Mouse (Mus musculus) lung, embryonic 15.5 days (tissue): ENCODE results near the gene Trim47. TPM values are rescaled to one million over a fixed set of nuclear protein-coding genes. Genes with fewer than 3 reads are reported as not detected.
"Not testable (repeated sequence)": the region's sequence is repeated elsewhere in the genome, so short reads cannot be mapped to it uniquely, and the experiment has no call there.

Experiments used
- ATAC-seq: fragments of 200-750 bp; cut with Nextera tagmentation; 2 replicates; pipeline ENCODE4 v1.8.0; 2017; ENCODE audit warnings: moderate number of reproducible peaks, borderline replicate concordance; ENCODE audit not compliant: low FRiP score, low TSS enrichment; ENCODE audit errors: extremely low read depth
- H3K27ac ChIP-seq: fragments of 300-500 bp; sonication (generic); 2 replicates; pipeline ENCODE4 v1.5.1; 2015; ENCODE audit warnings: moderate library complexity, mild to moderate bottlenecking, inconsistent platforms
- H3K27me3 ChIP-seq: fragments of 300-500 bp; sonication (generic); 2 replicates; pipeline ENCODE4 v1.6.1; 2015; ENCODE audit warnings: inconsistent platforms
- H3K36me3 ChIP-seq: fragments of 300-500 bp; sonication (generic); 2 replicates; pipeline ENCODE4 v1.6.1; 2015; ENCODE audit warnings: inconsistent platforms
- H3K4me1 ChIP-seq: fragments of 300-500 bp; sonication (generic); 2 replicates; pipeline ENCODE4 v1.6.1; 2015; ENCODE audit warnings: inconsistent platforms
- H3K4me2 ChIP-seq: fragments of 300-500 bp; sonication (generic); 2 replicates; pipeline ENCODE4 v1.6.1; 2015; ENCODE audit warnings: inconsistent platforms, mild to moderate bottlenecking, moderate library complexity
- H3K4me3 ChIP-seq: fragments of 300-500 bp; sonication (generic); 2 replicates; pipeline ENCODE4 v1.5.1; 2015; ENCODE audit warnings: mild to moderate bottlenecking, inconsistent platforms
- H3K9ac ChIP-seq: fragments of 300-500 bp; sonication (generic); 2 replicates; pipeline ENCODE4 v1.6.1; 2015; ENCODE audit warnings: inconsistent platforms
- H3K9me3 ChIP-seq: fragments of 300-500 bp; sonication (generic); 2 replicates; pipeline ENCODE4 v1.6.1; 2016; ENCODE audit warnings: inconsistent platforms
- WGBS: fragments of 180-500 bp; shearing (Covaris S2); methylation state at CpG from one replicate; pipeline ENCODE4 v1.1.7; 2015; 5-methylcytosine and 5-hydroxymethylcytosine counted together
- polyA plus RNA-seq: library from polyadenylated mRNA; unstranded; fragments of >200 nt; fragmentation: Nextera tagmentation; extraction: Ambion mirVana; gene quantifications from 2 replicates; pipeline ENCODE4 v1.2.1, GENCODE M21; 2015

Gene Trim47
- polyA plus RNA-seq, 1 experiment from 2014 or later: 25.9 TPM

DNA sequence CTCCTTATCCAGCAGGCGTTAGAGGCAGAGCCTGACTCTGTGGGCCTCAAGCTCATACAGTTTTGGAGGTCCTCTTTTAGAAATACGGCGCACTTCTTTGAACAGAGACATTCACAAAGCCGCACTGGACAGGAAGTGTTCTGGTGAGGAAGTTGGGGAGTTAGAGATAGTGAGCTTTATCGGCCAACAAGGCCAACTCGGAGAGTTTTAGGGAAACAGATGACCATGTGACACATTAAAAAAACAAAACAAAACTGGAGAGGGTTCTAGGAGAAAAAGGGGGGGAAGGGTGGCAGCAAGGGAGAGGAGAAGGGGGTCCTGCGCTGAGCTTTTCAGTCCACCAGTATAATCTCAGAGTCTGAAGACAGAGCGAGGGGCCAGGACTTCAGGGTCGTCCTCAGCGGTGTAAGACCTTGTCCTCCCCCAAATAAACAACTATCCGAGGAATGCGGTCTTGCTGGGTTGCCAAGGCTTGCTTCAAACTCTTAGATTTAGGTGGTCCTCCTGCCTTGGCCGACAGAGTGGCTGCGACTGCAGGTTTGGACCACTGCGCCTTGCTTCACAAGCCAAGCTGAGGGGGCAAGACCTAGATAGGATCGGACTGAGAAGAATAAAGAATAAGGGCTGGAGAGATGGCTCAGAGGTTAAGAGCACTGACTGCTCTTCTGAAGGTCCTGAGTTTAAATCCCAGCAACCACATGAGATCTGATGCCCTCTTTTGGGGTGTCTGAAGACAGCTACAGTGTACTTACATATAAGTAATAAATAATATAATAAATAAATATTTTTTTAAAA lies 33.0 kb downstream of the Trim47 start:
- ATAC-seq: no peak
- H3K4me3 ChIP-seq: no peak overlapping the region
- 31% methylated on average over 16 of the region's 16 CpGs for WGBS
- H3K9ac ChIP-seq: no peak overlapping the region
- no peaks in the 10 kb centered on the region for H3K36me3 ChIP-seq
- no peaks in the 10 kb centered on the region for H3K9me3 ChIP-seq
- H3K27me3 ChIP-seq: no peaks in the 10 kb centered on the region
- no peak overlapping the region for H3K4me2 ChIP-seq
- peak overlapping the region; percentile 58; the same call in 1 of the 2 replicates for H3K27ac ChIP-seq
- peaks cover 12% of the 10 kb centered on the region for H3K4me1 ChIP-seq

GRCm38 (mm10) chr11:116092959-116093358 lies 34.1 kb downstream of the Trim47 start:
- ATAC-seq, H3K4me2 ChIP-seq, H3K9ac ChIP-seq, H3K4me3 ChIP-seq, H3K36me3 ChIP-seq, H3K9me3 ChIP-seq, H3K27me3 ChIP-seq, H3K27ac ChIP-seq, H3K4me1 ChIP-seq: not testable (repeated sequence)
- 92% methylated on average over 6 of the region's 6 CpGs for WGBS

- Histone ChIP-seq H3K27me3 (no peaks in the 10 kb centered on the region), H3K27ac (no peak overlapping the region), H3K36me3 (no peaks in the 10 kb centered on the region), H3K9ac (no peak overlapping the region), H3K4me2 (no peak overlapping the region), H3K4me3 (no peak overlapping the region), H3K9me3 (no peaks in the 10 kb centered on the region), H3K4me1 (peaks cover 15% of the 10 kb centered on the region)
- no peak for ATAC-seq
- 84% methylated on average over 6 of the region's 6 CpGs for WGBS
Observed at GRCm38 (mm10) chr11:116091591-116091990, 35.4 kb downstream of the Trim47 start.

- 83% methylated on average over 6 of the region's 6 CpGs for WGBS
- Histone ChIP-seq H3K36me3 (no peaks in the 10 kb centered on the region), H3K27ac (no peak overlapping the region), H3K9ac (no peak overlapping the region), H3K4me2 (no peak overlapping the region), H3K27me3 (no peaks in the 10 kb centered on the region), H3K4me3 (no peak overlapping the region), H3K4me1 (peaks cover 26% of the 10 kb centered on the region), H3K9me3 (no peaks in the 10 kb centered on the region)
- ATAC-seq: no peak
Observed at GRCm38 (mm10) chr11:116089545-116089944, 37.5 kb downstream of the Trim47 start.

GRCm38 (mm10) chr11:116088741-116089394 lies 38.1 kb downstream of the Trim47 start:
- Histone ChIP-seq H3K4me2 (no peak overlapping the region), H3K9me3 (no peaks in the 10 kb centered on the region), H3K27ac (no peak overlapping the region), H3K9ac (no peak overlapping the region), H3K4me3 (no peak overlapping the region), H3K4me1 (peaks cover 22% of the 10 kb centered on the region), H3K27me3 (no peaks in the 10 kb centered on the region), H3K36me3 (no peaks in the 10 kb centered on the region)
- no peak for ATAC-seq
- WGBS: 64% methylated on average over 11 of the region's 11 CpGs

- peaks cover 6% of the 10 kb centered on the region for H3K36me3 ChIP-seq
- H3K9me3 ChIP-seq: no peaks in the 10 kb centered on the region
- H3K4me1 ChIP-seq: peaks cover 18% of the 10 kb centered on the region
- no peak overlapping the region for H3K27ac ChIP-seq
- ATAC-seq: no peak
- H3K4me3 ChIP-seq: no peak overlapping the region
- H3K9ac ChIP-seq: no peak overlapping the region
- no peaks in the 10 kb centered on the region for H3K27me3 ChIP-seq
- H3K4me2 ChIP-seq: peak overlapping the region; percentile 58
- 74% methylated on average over 8 of the region's 8 CpGs for WGBS
Observed at GRCm38 (mm10) chr11:116088188-116088587, 38.8 kb downstream of the Trim47 start.

- H3K4me1 ChIP-seq: peaks cover 18% of the 10 kb centered on the region
- H3K9me3 ChIP-seq: no peaks in the 10 kb centered on the region
- WGBS: 3% methylated on average over 31 of the region's 31 CpGs
- peak overlapping the region; percentile 58 for H3K4me2 ChIP-seq
- peak overlapping the region; percentile 79 for H3K27ac ChIP-seq
- H3K4me3 ChIP-seq: peak overlapping the region; percentile 51
- peak overlapping the region; percentile 32; the same call in 1 of the 2 replicates for H3K9ac ChIP-seq
- H3K36me3 ChIP-seq: peaks cover 11% of the 10 kb centered on the region
- no peaks in the 10 kb centered on the region for H3K27me3 ChIP-seq
- ATAC-seq: peak; percentile 78
Observed at GRCm38 (mm10) chr11:116087194-116088130, 39.5 kb downstream of the Trim47 start.

GRCm38 (mm10) chr11:116086258-116087193 lies 40.5 kb downstream of the Trim47 start, which contains the start of gene Wbp2:
Wbp2 (minus strand) TSS chr11:116086995.
- peak within 1 kb of the TSS; percentile 79 for H3K27ac ChIP-seq
- peaks cover 18% of the 10 kb centered on the region for H3K4me1 ChIP-seq
- peak within 1 kb of the TSS; percentile 61 for H3K4me2 ChIP-seq
- H3K4me3 ChIP-seq: peak within 1 kb of the TSS; percentile 51
- H3K27me3 ChIP-seq: no peaks in the 10 kb centered on the region
- peaks cover 20% of the 10 kb centered on the region for H3K36me3 ChIP-seq
- no peaks in the 10 kb centered on the region for H3K9me3 ChIP-seq
- ATAC-seq: peak; percentile 96
- 3% methylated on average over 37 of the region's 43 CpGs for WGBS
- peak within 1 kb of the TSS; percentile 43 for H3K9ac ChIP-seq

- H3K4me2 ChIP-seq: no peak overlapping the region
- peaks cover 18% of the 10 kb centered on the region for H3K4me1 ChIP-seq
- H3K27me3 ChIP-seq: no peaks in the 10 kb centered on the region
- H3K9me3 ChIP-seq: no peaks in the 10 kb centered on the region
- H3K4me3 ChIP-seq: no peak overlapping the region
- H3K9ac ChIP-seq: no peak overlapping the region
- H3K27ac ChIP-seq: no peak overlapping the region
- peaks cover 43% of the 10 kb centered on the region for H3K36me3 ChIP-seq
- WGBS: 83% methylated on average over 6 of the region's 6 CpGs
- ATAC-seq: no peak
Observed at GRCm38 (mm10) chr11:116084166-116084565, 42.8 kb downstream of the Trim47 start.

DNA sequence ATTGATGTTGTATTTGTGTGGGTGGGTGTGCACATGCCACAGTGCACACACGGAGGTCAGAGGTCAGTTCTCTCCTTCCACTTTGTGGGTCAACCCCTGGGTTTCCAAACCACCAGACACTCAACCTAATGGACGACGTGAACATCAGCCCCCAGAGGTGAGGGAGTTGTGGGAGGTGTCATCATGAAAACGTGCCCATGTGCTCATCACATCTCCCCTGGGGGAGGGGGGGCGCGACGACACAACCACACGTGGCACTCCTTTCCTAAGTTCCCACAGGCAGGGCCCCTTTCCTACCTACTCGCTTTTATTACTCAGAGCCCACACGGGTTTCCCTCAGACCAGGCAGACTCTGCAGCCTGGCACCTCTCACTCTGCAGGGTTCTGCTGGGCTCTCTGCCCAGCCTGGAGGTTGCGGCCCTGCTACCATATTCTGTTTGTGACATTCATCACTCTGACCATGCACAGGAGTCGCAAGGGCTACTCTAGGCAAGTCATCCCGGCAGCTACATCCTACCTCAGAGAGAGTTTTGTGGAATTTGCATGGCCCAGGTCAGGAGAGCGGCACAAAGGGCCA lies 43.8 kb downstream of the Trim47 start:
- H3K27me3 ChIP-seq: no peaks in the 10 kb centered on the region
- no peak overlapping the region for H3K4me2 ChIP-seq
- H3K9me3 ChIP-seq: no peaks in the 10 kb centered on the region
- H3K36me3 ChIP-seq: peaks cover 49% of the 10 kb centered on the region
- 87% methylated on average over 14 of the region's 14 CpGs for WGBS
- no peak overlapping the region for H3K9ac ChIP-seq
- no peak overlapping the region for H3K27ac ChIP-seq
- no peak overlapping the region for H3K4me3 ChIP-seq
- peaks cover 26% of the 10 kb centered on the region for H3K4me1 ChIP-seq
- no peak for ATAC-seq
